Mouse (Mus musculus) hematopoietic stem cell, adult 5-6 weeks (primary cell): Measurements from ENCODE around the gene Ddx21. TPM values are rescaled to one million over a fixed set of nuclear protein-coding genes. Genes with fewer than 3 reads are reported as not detected.
"Not testable (repeated sequence)": the region's sequence is repeated elsewhere in the genome, so short reads cannot be mapped to it uniquely, and the experiment has no call there.

Experiments
- ATAC-seq, 2 experiments: fragments of 125-278 bp in 1 of 2; replicated peaks in 1 of 2; 2 replicates each; pipeline ENCODE4 v1.8.0; 2016 to 2017; ENCODE audit warnings: inconsistent platforms in 2 of 2, mild to moderate bottlenecking in 2 of 2, moderate number of reproducible peaks in 2 of 2, low read depth in 1 of 2, moderate TSS enrichment in 1 of 2; ENCODE audit not compliant: low FRiP score in 2 of 2, poor library complexity in 2 of 2, severe bottlenecking in 2 of 2, insufficient read depth in 1 of 2, low TSS enrichment in 1 of 2
- total RNA-seq: library from RNA; stranded (forward); fragments of 172-1452, 232-1000 nt; gene quantifications from 2 replicates; pipeline ENCODE4 v1.2.3, GENCODE M21; 2017

Ddx21 gene
- 168 and 198 TPM in 2 replicates for total RNA-seq

DNA sequence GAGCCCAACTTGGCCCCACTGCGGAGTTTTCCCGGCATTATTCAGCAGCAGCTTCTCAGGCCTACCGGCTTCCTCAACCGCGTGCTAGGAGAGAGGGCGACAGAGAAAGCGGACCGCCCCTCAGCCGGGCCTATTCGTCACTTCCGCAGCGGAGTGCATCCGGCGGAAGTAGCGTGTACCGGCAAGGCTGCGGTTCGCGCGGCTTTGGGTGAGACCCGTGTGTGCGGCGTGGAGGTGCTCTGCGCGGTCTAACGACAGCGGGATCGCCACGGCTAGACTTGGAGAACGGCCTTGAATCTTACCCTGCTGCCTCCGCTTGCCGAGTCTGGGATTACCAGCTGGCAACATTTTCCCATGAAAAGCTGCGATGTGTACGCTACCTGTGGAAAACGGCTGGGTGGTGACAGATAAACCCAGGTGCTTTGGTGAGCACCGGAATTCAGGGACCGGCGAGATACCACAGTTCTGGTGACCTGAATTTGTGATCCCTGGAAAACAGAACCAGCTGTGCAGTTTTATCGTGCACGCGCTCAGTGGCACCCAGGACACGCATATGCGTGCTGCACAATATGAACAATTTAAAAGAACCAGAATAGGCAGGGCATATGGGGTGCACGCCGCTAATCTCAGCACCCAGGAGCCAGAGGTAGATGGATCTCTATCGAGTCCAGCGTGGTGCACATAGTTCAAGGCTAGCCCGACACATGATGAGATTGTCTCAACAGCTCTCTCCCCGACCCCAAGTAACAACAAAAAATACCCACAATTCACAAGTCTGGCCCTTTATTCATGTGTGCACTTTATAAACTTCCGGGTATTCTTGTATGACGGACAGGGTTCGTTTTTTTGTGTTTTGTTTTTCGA, at the start of gene Ddx21:
TSS of gene Ddx21 (minus strand) at position 105 of the 864 bp plus-strand sequence.
- peak; percentile 98 for ATAC-seq

DNA sequence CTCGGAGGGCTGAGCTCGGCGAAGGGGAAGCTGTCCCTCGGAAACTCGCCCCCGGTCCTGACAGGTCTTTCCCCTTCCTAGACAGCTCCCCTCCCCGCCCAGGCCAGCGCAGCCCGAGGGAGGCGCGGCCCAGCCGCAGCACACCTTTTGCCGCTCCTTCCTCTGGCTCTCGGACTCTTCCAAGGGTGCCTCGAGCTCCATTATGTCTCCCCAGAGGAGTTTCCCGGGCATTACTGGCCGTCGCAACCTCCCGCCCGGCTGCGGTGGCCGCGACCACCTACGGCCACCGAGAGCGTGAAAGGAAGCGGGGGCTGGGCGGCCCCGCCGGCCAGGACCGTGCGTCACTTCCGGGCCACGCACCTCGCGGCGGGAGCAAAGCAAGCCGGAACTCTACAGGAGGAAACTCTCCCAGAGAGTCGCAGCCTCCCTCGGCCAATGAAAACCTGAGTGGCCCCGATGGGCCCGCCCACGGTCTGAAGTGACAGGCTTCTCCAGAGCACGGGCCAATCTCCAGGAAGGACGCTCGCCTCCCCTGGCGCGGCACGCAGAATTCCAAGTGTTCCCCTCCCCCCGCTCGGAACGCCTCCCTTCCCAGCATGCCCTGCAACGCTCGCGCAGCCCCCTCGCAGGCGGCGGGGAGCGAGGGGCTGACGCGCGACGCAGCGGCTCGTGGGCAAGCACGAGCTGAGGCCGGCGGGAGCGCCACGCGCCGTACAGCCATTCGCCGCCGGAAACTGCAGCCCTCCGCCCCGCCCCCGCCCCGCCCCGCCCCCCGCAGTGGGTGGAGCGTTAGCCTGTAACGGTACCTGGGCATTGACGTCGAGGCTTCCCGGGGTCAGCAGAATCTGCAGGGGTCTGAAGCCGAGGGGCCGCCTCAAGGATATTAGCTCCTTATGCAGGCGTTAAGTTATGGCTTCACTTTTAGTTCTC, 49.1 kb upstream of the Ddx21 start, which contains the start of gene Ddx50:
TSS of gene Ddx50 (minus strand) at position 338 of the 930 bp plus-strand sequence.
- ATAC-seq: peak; percentile 96 to 99

DNA sequence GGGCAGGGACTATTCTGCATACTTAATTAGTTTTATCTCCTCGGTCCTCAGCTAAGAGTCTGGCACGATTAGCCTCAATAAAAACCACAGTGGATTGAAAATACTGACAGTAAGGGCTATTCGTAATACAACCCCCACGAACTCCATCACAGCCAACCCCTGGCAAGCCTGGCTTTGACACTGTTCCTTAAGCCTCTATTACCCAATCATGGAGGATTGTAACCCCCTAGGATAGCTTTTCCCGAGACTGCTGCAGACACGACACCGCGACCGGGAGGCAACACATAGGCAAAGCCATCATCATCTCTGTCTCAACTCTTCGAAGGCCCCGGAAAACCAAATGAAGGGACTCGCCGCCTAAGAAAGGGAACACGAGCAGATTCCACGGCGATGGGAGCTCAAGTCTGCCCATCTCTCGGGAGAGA, 48.3 kb upstream of the Ddx21 start:
- ATAC-seq: 0 out of 4 replicates have a peak, but pooled peaks of 1 of the 2 experiments have one; percentile 11

DNA sequence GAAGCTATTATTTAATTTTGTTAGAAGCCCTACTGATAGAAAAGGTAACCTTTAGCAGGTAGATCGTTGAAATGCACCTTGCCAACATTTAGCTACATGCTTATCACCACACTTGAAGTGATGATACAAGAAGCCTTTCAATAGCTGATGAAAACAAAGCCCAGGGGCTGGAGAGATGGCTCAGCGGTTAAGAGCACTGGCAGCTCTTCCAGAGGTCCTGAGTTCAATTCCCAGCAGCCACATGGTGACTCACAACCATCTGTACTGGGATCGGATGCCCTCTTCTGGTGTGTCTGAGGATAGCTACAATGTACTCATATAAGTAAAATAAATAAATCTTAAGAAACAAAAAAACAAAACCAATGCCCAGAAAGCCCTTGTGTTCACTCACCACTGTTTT, 2.1 kb upstream of the Ddx21 start:
- ATAC-seq: no peak

DNA sequence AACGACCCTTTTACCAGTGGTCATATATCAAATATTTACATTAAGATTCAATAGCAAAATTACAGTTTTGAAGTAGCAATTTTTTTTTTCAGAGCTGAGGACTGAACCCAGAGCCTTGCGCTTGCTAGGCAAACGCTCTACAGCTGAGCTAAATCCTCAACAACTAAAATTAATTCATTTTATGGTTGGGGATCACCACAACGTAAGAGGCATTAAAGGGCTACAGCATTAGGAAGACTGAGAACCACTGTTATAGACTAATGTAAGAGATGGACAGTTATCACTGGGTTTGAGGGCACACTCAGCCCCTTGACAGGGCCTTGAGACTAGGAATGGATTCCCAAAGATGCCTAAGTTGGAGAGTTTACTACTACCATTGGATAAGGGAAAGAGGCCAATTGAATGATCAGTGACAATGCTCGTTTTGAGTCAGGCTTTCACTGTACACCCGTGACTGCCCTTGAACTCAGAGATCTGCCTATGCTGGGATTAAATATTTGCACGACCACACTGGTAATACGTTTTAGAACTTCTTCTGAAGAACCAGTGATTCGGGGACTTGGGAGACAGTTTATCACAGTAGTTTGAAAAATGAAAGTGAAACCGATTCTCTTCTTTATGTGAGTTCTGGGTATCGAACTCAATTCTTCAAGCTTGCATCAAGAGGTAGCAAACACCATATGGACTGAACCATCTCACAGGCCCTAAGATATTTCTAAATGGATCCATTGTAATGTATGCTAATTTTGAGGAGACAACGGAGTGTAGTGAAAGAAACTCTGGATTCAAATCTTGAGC, 1.4 kb upstream of the Ddx21 start:
- no peak for ATAC-seq

DNA sequence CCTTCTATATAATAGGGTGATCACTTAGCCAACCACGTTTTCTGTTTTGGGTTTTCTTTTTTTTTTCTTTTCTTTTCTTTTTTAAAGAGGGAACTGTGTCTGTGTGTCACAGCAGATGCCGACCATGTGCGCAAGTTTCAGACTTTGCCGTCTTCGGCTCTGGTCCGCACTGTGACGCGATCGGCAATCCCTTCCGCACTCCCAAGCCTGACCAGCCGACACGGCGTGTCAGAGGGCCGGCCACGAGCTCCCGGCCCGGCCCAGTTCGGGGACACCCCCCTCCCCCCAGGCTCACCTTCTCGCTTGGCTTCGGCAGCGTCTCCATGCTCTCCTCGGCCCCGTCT, 276 bp downstream of the Ddx21 start:
- peak; percentile 9 to 59; a peak in 2 of 4 replicates for ATAC-seq

DNA sequence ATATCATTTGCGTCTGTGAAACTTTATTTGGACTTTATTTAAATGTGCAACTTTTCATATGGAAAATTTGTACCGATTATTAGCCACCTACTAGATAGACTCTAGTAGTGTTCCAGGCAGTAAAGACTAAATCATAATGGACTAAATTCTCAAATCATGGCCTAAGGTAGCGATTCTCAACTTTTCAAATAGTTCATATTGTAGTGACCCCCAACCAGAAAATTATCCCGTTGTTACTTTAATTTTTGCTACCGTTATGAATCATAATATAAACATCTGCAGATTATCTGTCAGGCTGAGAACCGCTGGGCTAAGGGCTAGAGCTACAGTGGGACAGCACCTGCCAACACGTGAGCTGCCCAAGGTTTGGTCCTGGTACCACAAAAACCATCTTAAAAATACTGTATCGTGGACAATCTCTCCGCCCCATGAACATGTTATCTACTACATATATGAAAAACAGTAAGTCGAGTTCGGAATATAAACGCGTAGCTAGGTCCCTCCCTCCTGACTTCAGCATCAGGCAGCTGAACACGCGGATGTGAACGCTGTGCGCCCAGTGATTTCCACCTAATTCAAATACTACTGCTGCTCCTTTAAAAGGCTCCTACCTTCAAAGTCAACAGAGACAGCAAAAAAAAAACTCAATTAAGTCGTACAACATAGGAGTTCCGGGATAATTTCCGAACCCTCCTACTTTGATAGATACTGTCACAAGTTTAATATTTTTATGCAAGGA, 859 bp downstream of the Ddx21 start:
- no peak for ATAC-seq

DNA sequence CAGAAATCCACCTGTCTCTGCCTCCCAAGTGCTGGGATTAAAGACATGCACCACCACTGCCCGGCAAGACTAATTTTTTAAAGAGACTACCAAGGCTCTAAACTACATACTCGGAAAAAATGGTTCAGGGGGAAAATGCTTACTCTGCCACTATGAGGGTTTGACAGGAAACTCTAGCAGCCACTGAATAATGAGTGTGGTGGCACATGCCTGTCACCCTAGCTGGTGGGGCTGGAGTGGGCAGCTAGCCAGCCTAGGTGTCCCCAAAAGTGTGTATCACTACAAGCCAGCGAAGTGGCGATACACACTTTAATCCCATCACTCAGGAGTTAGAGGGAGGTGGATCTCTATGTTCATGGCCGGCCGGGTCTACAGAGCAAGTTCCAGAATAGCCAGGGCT, 2.0 kb downstream of the Ddx21 start:
- ATAC-seq: no peak

DNA sequence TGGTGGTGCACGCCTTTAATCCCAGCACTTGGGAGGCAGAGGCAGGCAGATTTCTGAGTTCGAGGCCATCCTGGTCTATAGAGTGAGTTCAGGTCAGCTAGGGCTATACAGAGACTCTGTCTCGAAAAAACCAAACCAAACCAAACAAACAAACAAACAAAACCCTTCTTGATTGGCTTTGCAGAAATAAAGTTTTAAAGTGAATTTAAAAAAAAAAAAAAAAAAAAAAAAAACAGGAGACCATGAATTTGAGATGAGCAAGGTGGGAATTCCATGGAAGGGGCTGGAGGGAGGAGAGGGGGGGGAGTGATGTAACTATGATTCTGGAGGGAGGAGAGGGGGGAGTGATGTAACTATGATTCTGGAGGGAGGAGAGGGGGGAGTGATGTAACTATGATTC, 2.8 kb downstream of the Ddx21 start:
- not testable (repeated sequence) for ATAC-seq

DNA sequence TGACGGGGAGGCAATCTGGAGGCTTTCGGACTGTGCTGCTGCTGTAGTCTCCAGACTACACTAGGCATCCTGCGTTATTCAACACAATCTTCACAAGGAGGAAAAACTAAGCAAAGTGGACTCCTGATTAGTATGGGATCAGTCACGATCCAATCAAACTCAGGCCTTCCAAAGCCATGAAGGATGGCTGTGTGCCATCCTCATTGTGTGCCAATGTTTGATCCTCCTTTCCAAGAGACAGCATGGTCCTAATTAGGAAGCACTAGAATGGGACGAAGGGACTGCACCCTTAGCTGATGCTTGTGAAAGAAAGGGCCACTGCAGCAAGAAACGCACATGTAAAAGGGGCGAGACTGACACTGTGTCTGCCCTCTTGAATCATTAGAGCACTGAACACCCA, 9.6 kb downstream of the Ddx21 start:
- ATAC-seq: no peak

DNA sequence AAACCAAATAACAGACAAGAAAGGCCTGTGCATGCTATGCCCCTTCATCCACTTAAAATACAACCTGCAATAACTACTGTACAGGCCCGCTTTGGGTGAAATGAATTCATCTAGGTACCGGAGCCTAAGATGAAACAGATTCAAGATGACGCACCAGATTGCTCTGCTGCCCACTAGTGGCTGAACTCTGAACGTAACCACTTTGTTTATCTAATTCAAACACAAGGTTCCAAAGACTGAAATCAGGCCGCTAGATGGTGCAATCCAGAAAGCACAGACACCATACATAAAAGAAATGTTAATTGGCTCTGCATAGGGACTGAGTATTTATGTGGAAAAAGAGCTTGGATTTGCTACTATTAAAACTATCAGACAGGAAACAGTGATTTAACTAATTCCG, 11.9 kb downstream of the Ddx21 start:
- ATAC-seq: peak; percentile 85 to 92

DNA sequence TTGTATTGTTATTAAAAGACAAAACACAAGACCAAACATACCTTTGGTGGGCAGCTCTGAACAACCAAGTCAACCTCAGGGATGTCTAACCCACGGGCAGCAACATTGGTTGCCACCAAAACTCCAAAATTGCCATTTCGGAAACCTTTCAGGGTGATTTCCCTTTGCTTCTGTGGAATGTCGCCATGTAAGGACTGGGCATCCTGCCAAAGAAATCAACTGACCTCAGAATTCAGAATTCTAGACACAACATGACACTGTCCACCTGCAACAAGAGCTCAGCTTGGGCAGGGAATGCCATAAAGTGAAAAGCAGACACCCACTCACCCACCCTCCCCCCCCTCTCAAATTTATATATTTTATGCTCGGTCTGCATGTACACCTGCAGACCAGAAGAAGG, 13.5 kb downstream of the Ddx21 start:
- no peak for ATAC-seq

DNA sequence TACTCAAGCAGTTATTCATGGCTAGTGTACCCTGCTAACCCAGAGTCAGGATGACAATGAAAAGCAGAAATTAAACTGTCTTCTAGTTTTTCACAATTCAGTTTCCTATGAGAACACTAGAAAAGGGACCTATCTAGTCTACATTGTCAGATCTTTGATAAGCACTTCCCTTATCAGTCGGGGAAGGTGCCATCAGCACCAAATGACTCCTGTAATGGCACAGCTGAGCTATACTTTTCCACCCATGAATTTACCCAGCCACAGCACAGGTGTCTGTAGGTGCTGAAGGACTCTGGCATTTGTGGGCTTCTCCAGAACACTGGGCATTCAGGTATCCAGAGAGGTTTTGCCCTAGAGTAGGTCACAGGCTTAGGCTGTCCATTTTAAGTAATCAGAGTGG, 18.8 kb downstream of the Ddx21 start:
- no peak for ATAC-seq

DNA sequence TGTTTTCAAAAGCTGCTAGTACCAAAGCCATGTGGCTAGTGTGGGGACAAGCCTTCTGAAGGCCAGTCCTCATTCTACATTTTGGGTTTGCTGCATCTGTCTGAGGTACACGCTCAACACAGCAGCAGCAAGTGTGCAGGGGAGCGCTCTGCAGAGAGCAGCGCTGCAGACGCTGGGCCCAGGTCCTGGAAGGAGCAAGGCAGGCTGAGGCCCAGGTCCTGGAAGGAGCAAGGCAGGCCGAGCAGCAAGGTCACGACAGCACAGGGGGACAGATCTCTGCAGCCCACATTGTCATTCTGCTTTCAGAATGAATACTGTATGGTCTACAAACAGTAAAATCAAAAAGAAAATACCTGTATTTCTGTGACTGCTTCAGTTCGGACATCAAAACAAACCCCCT, 19.4 kb downstream of the Ddx21 start:
- no peak for ATAC-seq

DNA sequence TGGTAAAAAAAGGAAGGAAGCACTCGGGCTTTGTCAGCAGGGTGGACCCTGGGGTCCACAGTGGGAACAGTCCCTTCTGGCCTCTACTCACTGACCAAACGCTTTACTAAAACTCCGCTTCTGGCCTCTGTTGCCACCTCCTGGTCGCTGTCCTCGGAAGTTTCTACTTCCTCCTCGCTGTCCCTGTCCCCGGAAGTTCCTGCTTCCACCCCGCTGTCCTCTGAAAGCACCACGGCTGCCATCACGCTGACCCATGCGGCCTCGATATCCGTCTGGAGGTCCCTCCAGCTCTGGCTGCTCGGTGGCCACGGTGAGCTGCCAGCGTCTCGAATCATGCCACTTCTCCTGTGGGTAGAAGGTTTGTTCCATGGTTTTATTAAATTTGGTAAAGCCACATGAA, 19.8 kb downstream of the Ddx21 start:
- no peak for ATAC-seq

DNA sequence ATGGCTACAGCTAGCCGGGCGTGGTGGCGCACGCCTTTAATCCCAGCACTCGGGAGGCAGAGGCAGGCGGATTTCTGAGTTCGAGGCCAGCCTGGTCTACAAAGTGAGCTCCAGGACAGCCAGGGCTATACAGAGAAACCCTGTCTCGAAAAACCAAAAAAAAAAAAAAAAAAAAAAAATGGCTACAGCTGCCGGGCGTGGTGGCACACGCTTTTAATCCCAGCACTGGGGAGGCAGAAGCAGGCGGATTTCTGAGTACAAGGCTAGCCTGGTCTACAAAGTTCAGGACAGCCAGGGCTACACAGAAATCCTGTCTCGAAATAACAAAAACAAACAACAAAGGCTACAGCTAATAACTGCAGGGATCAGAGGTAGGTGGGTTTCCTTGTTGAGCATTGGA, 23.0 kb downstream of the Ddx21 start:
- ATAC-seq: not testable (repeated sequence)
